Comparison of ENCODE assay signal across 8 mouse cellular contexts in the genomic region with DNA sequence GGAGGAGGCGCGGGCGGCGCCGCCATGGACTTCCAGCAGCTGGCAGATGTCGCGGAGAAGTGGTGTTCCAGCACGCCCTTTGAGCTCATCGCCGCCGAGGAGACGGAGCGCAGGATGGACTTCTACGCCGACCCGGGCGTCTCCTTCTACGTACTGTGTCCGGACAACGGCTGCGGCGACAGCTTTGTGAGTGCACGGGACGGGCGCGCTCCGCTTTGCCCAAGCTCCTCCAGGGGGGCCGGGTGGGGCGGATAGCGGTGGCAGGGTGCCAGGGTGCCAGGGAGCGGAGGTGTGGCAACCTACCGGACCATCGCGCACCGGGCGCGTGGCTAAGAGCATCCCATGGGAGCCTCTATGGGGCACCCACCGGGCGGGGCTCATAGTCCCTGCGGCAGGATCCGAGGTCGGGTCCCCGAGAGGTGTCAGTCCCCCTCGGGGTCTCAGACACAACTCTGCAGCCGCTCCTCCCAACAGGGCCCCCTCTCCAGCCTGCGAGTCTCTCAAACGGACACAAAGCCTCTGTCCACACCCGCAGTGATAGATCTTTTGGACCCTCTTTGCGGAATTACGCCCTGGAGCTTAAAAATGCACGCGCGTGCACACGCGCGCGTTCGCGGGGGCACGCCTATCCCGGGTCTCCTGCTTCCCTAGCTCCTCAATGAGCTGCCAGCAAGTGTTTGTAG. TPM values are rescaled to one million over a fixed set of nuclear protein-coding genes. Genes with fewer than 3 reads are reported as not detected.
A peak's percentile ranks its signal among the peaks of the same experiment; 100 is the strongest.
DNase-seq lines count a peak whose midpoint lies in the region; ATAC-seq and TF ChIP-seq lines count a peak whose summit lies in the region.

No protein-coding gene starts in this region.

- H3K9ac ChIP-seq in liver, adult 2 months (ENCODE audit: low read depth, low read length): peak overlapping the region; percentile 77
- peak overlapping the region; percentile 78 for H3K9ac ChIP-seq in limb, embryonic 12.5 days (replicated peaks)

- peak overlapping the region; percentile 32 for H3K27ac ChIP-seq in liver, adult 2 months (replicated peaks; ENCODE audit: insufficient read depth, low read depth, low read length)
- H3K27ac ChIP-seq in limb, embryonic 12.5 days: no peak overlapping the region

- TF ChIP-seq CTCF in liver, adult 2 months (IDR thresholded peaks at IDR 0.05; ENCODE audit: low read depth, low read length): no peak

- H3K4me2 ChIP-seq in limb, embryonic 12.5 days: peak overlapping the region; percentile 99

- under 1% methylated on average over 61 of the region's 61 CpGs for WGBS in liver, adult 2 months
- under 1% methylated on average over 61 of the region's 61 CpGs for WGBS in limb, embryonic 12.5 days

- no peaks in the 10 kb centered on the region for H3K27me3 ChIP-seq in liver, adult 2 months (ENCODE audit: control insufficient read depth, insufficient read depth, low read length)
- H3K27me3 ChIP-seq in limb, embryonic 12.5 days: peaks cover 34% of the 10 kb centered on the region

- ATAC-seq in activated CD4-positive, CD25-positive, alpha-beta regulatory T cell, adult 4 months: peak; percentile 22
- ATAC-seq in erythroid progenitor cell, adult 5-6 weeks (replicated peaks; ENCODE audit: low FRiP score, poor library complexity, severe bottlenecking): peak; percentile 65
- no peak; the same call in none of the 2 replicates for ATAC-seq in limb, embryonic 12.5 days (ENCODE audit: insufficient number of reproducible peaks, insufficient read depth, low FRiP score, low TSS enrichment, low read depth)
- ATAC-seq in neutrophil, adult 5-6 weeks (ENCODE audit: extremely low read depth, insufficient number of reproducible peaks, low FRiP score, poor library complexity, severe bottlenecking): peak; percentile 18; the same call in 1 of the 2 replicates
- no peak; the same call in 1 of the 2 replicates for ATAC-seq in megakaryocyte progenitor cell, adult 5-6 weeks (replicated peaks; ENCODE audit: poor library complexity)

- H3K79me2 ChIP-seq in liver, adult 2 months (ENCODE audit: control insufficient read depth, insufficient read depth, low read length): no peaks in the 10 kb centered on the region

- H3K36me3 ChIP-seq in liver, adult 2 months (ENCODE audit: control insufficient read depth, insufficient read depth, low read length): no peaks in the 10 kb centered on the region
- H3K36me3 ChIP-seq in limb, embryonic 12.5 days: no peaks in the 10 kb centered on the region

- H3K9me3 ChIP-seq in limb, embryonic 12.5 days: no peaks in the 10 kb centered on the region

- peak; percentile 69 for DNase-seq in liver, adult 2 months (ENCODE audit: extremely low read depth, low read depth, low spot score)
- DNase-seq in liver: no peak
- no peak for DNase-seq in thymus, postnatal 4 days

- 0 out of 2 replicates have a peak, but pooled peaks have one; percentile 42 for TF ChIP-seq POLR2A in liver, adult 2 months (IDR thresholded peaks at IDR 0.05; ENCODE audit: extremely low read depth, insufficient read depth, low read length)

- H3K4me1 ChIP-seq in liver, adult 2 months (ENCODE audit: control insufficient read depth, insufficient read depth, low read length): 0 out of 2 replicates have a peak, but pooled peaks cover 5% of the 10 kb centered on the region
- peaks cover 6% of the 10 kb centered on the region for H3K4me1 ChIP-seq in limb, embryonic 12.5 days (replicated peaks)

- peak overlapping the region; percentile 95 for H3K4me3 ChIP-seq in liver, adult 2 months (ENCODE audit: insufficient read depth, low read depth, low read length)
- H3K4me3 ChIP-seq in limb, embryonic 12.5 days (replicated peaks): peak overlapping the region; percentile 80

RNA-seq across cellular contexts. Expression of a gene that starts 0.5 kb away (rescaled TPM):
- 1.6 and 2.1 TPM in 2 replicates for total RNA-seq in liver, adult 2 months (2014; rRNA removed)
- polyA plus RNA-seq in liver, adult 2 months (2012; rRNA removed): 0.89 and 1.1 TPM in 2 replicates
- 10 to 100 TPM; 10.8 to 16.6 TPM for polyA plus RNA-seq in activated CD4-positive, CD25-positive, alpha-beta regulatory T cell, adult 4 months (2017; shearing (Covaris generic))
- total RNA-seq in erythroid progenitor cell, adult 5-6 weeks (2015; ENCODE audit: low replicate concordance): 13.7 and 23.1 TPM in 2 replicates
- 20.4 and 29.0 TPM in 2 replicates for total RNA-seq in erythroid progenitor cell, adult 5-6 weeks (2017; ENCODE audit: low replicate concordance)
- polyA plus RNA-seq in limb, embryonic 12.5 days (2016; fragmentation: Nextera tagmentation; extraction: Ambion mirVana): 9.6 and 12.9 TPM in 2 replicates
- 14.2 and 18.0 TPM in 2 replicates for total RNA-seq in neutrophil, adult 5-6 weeks (2017)
- total RNA-seq in megakaryocyte progenitor cell, adult 5-6 weeks (2015): 0.17 and 0.34 TPM in 2 replicates
- total RNA-seq in megakaryocyte progenitor cell, adult 5-6 weeks (2017): 0.17 and 0.30 TPM in 2 replicates

Comparison
In these comparisons a context has a peak if more than half of its experiments do, and no peak if none do; other contexts are left out.
1. ATAC-seq: peak in activated CD4-positive, CD25-positive, alpha-beta regulatory T cell, adult 4 months (single experiment), erythroid progenitor cell, adult 5-6 weeks (single experiment) and neutrophil, adult 5-6 weeks (single experiment); none in limb, embryonic 12.5 days (single experiment) and megakaryocyte progenitor cell, adult 5-6 weeks (single experiment).